Mouse (Mus musculus): ENCODE measurements at regions not wholly inside any gene's neighbourhood (a gene's known extent, or its start where the extent isn't known, plus 50 kb on each side); places are given as distances from the start of the nearest gene placed in this dataset.

DNA sequence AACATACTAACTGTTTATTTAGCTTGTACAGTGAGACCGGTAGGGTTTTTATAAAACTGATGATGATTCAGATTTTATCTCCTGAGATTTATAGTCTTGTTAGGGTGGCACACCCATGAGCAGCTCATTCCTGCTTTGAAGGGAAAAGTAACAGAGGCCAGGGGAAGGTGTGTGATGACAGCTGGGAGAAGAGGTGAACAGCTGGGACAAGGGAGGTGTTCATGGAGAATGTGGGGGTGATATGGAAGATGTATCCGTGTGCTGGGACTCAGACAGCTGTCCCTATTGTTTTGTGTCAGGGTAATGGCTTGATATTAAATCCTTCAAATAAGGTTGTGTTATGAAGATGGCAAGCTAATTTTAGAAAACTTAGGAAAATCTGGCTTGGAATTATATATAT is 2238.4 kb upstream of the Gm7489 start:
- no peak for DNase-seq (ENCODE audit: inconsistent ontology term)

DNA sequence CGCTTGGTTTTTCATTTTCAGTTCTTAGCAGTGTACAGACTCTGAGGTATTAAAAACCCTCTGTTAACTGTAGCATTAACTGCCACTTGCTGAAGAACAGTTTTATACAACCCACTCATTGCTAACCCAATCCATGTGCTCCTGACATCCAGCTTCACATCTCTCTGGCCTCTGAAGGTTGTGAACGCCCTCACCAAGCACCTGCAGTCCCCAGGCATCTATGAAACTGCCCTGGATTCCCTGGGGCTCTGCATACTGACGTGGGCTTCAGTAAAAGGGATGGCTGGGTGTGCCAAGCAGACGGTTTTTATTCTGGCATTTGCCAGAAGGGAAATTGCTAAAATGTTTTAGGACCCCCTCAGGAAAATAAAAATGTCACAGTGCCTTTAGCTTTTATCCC is 2232.2 kb upstream of the Gm7489 start:
- DNase-seq (ENCODE audit: inconsistent ontology term) = no peak

DNA sequence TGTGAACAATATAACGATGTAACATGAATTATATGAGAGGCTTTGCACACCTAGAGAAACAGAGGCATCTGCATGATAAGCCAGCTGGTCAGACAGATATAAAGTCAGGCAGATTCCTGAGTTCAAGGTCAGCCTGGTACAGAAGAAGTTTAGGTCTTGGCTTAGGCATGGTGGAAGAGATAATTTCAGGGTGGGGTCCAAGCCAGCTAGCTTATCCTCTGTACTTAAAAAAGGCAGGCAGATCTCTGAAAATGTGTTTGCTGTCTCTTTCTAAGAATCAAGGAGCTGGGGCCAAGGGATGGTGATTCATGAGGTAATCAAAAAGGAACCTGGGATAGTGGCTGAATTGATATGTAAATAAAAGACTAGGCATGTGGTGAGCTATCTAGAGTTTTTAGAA is 2227.1 kb upstream of the Gm7489 start:
- DNase-seq (ENCODE audit: inconsistent ontology term) = no peak

DNA sequence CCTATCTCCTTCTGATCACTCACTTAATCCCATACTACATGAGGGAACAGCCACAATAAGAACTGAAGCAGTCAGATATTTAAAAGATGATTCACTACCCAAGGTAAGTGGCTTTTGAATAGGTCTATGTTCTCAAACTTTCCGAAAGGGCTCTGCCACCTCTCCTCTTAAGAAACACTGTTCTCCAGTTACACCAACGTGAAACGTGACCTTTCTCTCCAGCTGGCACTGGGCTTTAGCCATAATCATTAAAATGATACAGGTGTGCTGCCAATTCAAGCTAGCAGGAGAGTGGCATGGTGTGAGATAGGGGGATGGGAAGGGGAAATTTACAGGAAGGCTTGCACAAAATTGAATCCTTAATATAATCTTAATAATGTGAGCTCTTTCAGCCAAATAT is 2216.4 kb upstream of the Gm7489 start:
- no peak for DNase-seq (ENCODE audit: inconsistent ontology term)

DNA sequence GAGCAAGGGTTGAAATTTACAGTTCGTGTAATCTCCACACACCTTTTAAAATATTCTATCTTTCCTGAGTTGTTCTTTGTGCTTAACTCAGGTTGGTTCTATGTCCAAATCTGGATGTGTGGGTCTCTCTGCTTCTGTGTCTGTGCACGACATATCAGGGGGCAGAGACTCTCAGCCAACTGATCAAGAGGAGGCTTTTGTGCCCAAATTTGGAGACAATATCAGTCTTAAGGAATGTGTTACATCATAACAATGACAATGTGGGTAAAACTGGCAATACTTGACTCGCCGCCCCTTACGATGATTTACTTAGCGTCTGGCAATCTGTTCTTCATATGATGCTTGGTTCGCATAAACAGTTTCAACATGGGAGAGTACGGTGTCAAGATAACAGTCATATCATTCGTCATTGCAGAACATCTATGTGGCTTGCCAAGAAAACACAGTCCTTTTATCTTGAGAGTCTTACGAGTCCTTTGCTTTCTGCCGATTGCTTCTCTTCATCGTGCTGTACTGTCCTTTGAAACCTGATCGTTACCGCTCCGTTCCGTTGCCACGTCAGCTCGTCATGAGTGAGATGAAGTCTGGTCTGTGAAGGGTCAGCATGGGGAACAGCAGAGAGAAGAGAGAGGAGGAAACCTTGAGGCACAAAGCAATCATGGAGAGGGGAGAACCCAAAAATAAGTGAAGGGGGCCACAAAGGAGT is 2212.9 kb upstream of the Gm7489 start:
- no peak for DNase-seq (ENCODE audit: inconsistent ontology term)

DNA sequence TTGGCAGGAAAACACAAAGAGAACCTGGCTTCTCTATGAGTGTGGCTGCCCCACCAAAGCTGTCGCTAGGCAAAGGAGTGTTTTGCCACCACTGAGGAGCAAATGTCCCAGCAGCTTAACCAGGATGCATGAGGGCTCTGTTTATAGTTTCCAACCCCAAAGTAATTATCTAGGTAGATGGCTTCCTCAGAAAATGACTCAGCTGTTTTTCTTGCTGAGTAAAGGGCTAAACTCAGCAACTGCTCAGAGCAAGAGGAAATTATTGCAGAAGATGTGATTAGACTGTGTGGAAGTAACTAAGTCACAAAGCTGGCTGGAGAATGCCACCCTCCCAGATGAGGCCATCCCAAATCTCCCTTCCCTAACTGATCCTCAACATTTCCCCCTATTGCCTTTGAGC is 2211.2 kb upstream of the Gm7489 start:
- DNase-seq (ENCODE audit: inconsistent ontology term) = no peak

DNA sequence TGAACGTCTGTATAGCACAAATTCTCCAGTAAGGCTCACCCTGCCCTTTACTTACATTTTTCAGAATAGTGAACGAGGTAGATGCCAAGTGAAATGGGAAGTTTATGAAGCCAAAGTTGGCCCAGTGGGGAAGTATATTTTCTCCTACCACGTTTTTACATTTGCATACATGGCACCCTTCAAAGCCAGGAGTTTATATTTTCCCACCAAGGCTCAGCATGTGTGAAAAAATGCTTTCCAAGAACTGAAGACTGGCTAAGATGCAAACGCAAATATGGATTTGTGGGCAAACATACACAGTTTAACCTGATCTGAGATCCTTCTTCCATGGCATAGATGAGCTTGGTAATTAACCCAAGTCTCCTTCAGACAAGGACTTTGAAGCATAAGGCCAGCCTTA is 2209.4 kb upstream of the Gm7489 start:
- DNase-seq (ENCODE audit: inconsistent ontology term) = no peak

DNA sequence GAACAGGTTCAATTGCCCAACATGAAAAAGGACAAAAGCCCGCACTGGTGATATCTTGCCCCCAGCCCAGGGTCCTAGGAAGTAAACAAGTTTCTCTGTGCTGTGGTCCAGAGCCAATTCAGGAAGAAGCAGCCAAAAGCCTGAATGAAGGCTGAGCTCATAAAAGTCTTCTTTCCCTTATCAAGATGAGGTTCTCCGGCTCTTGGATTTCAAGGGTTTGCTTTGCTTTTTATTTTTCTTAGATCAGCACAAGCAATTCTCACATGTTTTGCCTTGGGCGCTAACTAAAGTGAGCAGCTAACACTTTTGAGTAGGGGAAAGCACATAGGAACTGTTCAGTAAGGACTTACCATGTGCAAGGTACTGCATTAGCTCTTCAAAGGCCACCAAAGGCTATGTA is 2208.0 kb upstream of the Gm7489 start:
- DNase-seq (ENCODE audit: inconsistent ontology term) = no peak

DNA sequence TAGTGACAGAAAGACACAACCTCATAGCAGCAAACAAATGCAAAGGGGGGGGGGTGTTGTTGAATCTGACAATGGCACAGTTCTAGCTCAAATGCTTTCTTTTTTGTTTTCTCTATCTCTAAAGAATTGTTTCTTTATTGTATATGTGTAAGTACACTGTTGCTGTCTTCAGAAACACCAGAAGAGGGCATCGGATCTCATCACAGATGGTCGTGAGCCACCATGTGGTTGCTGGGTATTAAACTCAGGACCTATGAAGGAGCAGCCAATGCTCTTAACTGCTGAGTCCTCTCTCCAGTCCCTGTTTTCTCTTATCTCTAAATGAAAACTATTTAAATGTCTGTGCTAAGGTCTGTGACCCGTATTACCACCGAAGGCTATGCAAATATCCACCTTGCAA is 2207.4 kb upstream of the Gm7489 start:
- no peak for DNase-seq (ENCODE audit: inconsistent ontology term)

DNA sequence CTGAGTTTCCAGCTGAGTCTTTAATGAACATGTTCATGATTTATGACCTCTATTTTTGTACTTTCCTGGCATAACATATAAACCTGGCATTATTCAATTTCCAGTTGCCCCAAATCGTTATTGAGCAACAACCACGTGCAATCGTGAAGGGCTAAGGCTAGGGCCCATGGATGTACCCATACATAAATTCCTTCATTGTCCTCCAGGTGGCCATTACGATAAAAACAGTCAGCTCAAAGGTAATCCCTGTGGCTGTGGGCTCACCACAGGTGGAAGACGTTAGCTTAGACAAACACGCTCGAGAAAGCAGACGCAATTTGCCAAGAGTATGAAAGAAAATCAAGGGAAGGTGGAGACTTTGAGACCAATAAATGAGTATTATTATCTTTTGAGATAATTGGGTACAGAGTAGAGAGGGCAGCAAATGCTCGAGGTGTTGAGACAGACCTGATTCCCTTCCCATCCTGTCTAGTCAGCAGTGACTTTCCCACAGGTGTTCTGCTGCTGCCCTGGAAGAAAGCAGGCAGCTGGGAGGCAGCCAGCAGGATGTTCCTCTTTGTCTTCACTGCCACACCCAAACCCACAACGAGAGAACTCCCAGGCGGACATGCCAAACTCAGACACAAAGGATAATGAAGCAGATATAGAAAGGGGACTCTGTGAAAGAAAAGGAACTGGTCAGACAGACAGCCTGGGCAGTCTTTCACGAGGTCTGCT is 2205.4 kb upstream of the Gm7489 start:
- peak; percentile 14 for DNase-seq (ENCODE audit: inconsistent ontology term)

DNA sequence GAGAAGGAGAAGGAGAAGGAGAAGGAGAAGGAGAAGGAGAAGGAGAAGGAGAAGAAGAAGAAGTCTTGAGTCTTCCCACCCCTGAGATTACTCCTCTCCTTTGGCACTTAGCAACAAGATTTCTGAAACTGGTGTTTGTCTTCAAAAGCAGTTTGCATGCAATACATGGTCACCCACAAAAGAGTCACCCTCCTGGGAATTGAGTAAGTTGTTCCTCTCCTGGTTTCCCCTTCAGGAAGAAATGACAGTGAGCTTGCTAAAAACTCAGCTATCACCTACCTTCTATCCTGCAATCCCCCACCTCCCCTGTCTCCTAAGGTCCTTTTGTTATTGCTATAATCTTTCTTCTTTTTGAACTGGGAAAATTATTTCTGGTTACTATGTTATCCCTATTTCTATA is 2204.2 kb upstream of the Gm7489 start:
- DNase-seq (ENCODE audit: inconsistent ontology term) = no peak

DNA sequence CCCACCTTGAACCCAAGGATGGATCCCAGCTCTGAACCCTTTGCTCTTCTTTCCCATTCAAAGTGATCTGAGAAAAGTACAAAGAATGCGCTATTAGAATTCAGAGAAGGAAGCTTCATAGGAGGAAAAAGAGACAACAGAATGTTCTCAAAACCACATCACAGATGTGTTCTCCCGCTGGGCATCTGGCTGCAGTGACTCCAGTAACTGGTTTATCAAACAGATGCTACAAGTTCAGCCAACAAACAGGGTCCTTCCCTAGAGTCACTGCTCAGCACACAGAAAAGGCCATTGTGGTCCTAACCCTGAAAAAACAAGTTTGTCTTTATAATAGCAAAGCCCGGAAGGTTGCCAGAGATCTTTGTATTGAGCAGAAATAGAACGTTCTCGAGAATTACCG is 2203.5 kb upstream of the Gm7489 start:
- DNase-seq (ENCODE audit: inconsistent ontology term) = no peak

DNA sequence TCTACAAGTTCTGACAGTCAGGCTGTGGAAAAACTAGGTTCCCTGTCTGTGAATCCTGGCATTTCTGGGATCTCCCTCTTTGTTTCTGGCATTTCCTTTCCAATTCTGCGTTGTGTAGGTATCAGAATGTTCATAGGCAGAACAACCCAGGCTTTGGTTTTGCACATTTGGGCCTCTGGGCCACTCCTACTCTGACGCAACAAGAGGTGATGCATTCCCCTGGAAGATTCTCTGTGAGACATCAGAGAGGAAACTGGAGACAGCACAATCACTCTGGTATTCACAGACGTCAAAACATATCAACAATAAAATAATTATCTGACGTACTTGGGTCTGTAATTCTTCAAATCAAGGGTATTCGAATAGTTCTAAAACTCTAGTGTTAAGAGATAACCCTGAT is 2202.4 kb upstream of the Gm7489 start:
- no peak for DNase-seq (ENCODE audit: inconsistent ontology term)

DNA sequence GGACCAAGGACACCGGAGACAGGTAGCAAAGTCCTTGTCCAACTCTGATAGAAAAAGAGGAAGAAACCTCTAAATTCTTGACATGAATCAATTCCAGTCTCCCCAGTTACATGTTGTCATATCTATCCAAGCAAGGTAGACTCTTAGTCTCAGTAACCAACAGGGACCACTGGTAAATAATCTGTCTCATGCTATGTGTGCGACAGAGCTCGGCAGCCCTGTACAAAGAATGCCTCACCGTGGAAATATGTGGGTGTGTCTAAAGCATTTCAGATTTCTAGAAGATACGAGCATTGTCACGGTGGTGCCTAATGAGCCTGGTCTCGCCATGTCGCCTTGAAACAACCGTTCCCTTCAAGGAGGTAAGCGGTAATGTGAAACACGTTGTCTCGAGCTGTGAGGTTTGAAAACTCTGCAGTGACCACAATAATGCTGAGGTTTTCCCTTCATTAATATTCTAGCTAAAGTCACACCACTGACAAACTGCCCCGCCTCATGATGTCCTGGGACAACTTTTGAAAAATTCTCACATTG is 2197.6 kb upstream of the Gm7489 start:
- DNase-seq (ENCODE audit: inconsistent ontology term) = peak; percentile 35

DNA sequence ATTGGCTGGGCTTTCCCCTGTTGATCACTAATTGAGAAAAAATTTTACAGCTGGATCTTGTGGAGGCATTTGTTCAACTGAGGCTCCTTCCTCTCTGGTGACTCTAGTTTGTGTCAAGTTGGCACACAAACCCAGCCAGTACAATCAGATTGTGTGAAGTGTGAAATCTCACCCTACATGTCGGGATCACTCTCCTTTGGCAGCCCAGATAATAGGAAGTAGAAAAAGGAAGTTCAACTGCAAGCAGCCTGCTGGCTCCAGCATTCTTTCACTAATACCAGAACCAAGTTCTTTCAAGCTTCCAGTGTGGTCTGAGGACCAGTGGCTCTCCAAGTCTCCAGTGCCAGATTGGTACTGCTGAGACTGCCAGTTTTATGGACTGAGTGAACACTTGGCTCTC is 2195.2 kb upstream of the Gm7489 start:
- DNase-seq (ENCODE audit: inconsistent ontology term) = no peak

DNA sequence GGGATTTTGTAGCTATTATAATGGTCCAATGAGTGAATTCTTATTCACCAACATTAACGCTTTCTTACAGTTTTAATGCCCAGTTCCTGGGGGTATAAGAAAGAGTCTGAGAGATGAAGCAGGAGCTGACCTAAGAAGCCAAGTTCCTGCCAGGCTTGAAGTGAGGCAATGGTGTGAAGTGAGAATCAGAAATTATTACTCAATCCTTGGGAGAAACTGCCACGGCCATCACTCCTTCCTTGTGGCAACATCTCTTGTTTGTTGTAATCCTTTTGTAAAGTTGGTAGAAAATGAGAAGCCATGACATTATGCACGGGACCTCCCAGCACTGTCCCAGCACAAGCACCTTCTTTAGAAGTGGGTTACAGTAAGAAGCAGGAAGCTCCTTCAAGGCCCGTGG is 2192.0 kb upstream of the Gm7489 start:
- no peak for DNase-seq (ENCODE audit: inconsistent ontology term)

DNA sequence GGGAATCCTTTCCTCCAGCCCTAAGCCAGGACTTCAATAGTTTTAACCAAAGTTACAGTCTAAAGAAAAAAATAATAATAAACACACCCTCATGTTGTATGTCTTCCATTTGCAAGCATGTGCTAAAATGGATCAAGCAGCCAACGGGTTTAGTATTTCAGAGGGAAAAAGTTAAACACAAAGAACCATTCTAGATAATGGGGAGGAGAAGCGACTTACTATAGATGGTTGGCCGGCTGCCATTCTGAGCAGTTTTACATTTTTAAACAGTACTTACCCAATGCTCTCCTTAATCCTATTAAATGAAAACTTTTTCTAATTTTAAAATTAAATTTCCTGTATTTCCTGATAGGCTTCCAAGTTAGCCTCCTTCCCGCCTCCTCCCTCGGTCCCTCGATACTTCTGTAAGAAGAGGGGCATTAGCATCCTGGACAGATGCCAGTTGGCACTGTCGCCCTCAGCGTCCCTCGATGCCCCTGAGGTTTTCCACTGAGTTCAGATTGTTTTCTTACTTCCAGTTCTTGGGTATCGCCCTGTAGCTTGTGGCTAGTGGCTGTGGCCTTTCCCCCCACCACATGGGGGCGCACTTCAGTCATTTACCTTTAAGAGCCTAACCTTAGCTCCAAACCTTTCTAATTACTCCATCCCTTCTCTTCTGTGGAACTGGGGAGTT is 2188.2 kb upstream of the Gm7489 start:
- DNase-seq (ENCODE audit: inconsistent ontology term) = peak; percentile 66

DNA sequence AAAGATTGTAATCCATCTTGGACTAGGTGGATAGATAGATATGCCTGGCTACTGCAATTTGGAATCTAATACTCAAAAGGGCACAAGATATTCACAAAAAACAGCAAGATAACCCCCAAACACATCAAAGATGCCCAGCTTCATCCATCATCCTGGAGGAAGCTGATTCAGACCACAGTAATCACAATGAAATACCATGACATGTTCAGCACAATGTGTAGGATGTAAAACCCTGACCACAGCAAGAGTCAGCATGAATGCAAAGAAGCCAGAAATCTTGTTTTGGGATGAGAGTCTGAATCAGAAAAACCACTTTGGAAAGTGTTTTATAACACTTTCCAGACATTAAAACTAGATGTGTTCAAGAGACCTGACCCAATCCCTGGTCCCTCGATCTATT is 2180.5 kb upstream of the Gm7489 start:
- no peak for DNase-seq (ENCODE audit: inconsistent ontology term)

DNA sequence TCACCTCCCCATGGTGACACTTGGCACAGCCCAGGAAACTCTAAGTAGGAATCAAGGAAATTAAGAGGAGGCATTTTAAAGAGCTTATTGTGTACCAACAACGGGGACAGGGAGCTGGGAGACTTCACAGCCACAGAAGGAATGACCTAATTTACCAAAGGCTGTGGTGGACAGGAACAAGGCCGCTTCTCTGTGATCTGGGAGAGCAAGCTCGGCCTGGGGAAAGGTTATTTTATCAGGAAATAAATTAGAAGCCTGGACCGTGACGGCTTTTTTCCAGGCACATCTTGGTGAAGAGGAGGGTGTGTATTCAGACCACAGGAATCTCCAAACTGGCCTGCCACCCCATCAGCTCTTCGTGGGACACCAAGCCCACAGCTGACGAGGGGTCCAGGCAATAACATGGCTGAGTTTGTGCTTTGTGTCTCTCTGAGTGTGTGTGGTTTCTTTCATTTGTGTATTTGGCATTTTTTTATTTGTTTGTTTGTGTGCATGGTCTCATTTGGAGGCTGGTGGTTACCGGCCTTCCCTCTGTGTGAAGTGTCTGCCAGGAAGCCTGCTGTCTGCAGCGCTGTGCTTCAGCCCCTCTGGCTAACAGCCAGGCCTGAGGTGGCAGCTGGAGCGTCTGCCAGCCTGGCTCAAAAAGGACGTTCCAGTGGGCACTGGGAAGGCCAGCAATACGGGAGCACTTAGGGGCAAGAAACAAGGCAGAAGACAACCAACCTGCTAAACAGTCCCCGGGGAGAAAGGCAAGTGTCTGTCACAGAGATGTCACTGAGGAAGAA is 2174.6 kb upstream of the Gm7489 start:
- peak; percentile 89 for DNase-seq (ENCODE audit: inconsistent ontology term)

DNA sequence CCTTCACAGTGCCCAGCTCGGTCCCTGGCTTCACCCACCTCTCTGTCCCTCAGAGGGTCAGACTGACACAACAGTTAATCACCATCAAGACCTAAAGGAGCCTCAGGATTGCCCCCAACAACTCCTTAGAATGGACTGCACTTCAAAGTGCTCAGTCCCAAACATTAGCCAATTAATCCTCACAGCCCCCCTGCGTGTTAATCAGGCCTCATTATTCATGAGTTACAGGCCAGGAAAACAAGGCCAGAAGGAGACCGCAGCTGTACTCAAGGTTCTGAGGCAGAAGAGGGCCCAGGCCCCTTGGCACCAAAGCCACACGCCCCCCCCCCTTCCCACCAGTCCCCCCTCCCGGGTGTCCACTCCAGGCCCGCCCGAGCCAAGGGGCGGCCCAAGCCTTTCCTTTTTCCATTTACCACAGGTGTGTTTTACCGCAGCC is 2163.8 kb upstream of the Gm7489 start:
- no peak for DNase-seq (ENCODE audit: inconsistent ontology term)

DNA sequence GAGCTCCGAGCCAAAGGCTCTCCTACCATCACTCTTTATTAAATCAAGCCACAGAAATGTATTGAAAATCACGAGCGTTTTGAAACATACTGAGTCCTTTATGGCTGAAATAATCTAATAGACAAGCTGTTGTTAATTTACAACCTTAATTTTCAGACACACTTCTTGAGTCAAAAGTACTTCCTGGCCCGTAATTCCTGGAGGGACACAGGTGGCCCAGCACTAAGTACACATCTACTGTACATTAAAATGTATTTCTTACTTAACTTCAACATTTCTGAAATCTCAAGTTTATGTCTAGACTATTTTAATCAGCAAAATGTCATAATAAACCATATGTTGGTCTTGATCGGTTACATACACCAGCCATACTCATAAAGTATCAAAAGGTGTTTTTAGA is 2163.3 kb upstream of the Gm7489 start:
- DNase-seq (ENCODE audit: inconsistent ontology term) = no peak

DNA sequence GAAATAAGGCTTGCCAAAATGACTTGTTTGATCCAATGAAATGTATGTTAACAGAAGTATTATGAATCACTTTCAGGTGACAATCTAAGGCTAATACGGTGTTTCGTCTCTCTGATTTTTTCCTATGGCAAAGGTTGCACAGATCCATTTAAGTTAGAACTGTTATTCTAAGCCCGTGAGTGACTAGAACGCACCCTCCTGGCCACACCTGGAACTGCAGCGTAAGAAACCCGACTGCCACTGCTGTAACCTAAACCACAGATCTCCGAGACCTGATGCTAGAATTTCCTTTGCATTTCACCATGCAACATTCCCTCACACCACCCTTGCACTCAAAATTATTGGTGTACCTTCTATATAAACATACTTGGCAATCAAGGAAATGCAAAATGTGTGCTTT is 2160.6 kb upstream of the Gm7489 start:
- DNase-seq (ENCODE audit: inconsistent ontology term) = no peak

Measured in Muller cell, postnatal 12 days (primary cell).